Comparison of ENCODE assay signal across 7 mouse cellular contexts in the genomic region with DNA sequence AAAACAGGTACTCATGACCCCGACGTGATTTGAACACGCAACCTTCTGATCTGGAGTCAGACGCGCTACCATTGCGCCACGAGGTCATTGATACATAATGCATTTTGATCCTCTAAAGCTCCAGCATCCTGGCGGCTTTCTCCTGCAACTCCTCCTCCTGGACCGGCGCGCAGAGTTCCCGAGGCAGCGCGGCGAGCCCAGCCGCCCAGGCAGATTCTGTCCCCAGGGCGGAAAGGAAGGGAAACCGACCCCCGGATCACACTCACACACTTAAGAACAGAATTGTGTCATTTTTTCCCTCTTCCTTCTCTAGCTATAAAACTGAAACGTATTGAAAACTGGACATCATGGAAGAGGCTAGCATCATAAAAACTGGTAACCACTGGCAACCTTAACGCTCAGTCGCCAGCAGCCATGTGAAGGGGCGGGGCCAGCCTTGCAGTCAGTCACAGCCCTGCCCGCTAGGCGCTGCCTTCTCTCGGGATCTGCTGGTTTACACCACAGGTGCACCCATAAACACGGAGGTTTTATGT. TPM values are rescaled to one million over a fixed set of nuclear protein-coding genes. Genes with fewer than 3 reads are reported as not detected.
A peak's percentile ranks its signal among the peaks of the same experiment; 100 is the strongest.
DNase-seq lines count a peak whose midpoint lies in the region; ATAC-seq lines count a peak whose summit lies in the region.

No protein-coding gene starts in this region.

- peak; percentile 57 to 61 for DNase-seq in adrenal gland, adult 18-20 months (ENCODE audit: low spot score in 2 of 2)
- DNase-seq in embryo, embryonic 10.5 days (ENCODE audit: low spot score): peak; percentile 86
- peak; percentile 32 to 42 for DNase-seq in gastrocnemius, postnatal 36 days
- DNase-seq in left cerebral cortex, postnatal 10 days (ENCODE audit: extremely low spot score in 1 of 2, low spot score in 2 of 2): peak; percentile 62 to 83
- DNase-seq in right cerebral cortex, postnatal 25 days: peak; percentile 73

- H3K4me1 ChIP-seq in intestine, embryonic 15.5 days (replicated peaks): 0 out of 2 replicates have a peak, but pooled peaks cover 2% of the 10 kb centered on the region
- peaks cover 19% of the 10 kb centered on the region for H3K4me1 ChIP-seq in megakaryocyte, embryonic 14.5 days

- peak; percentile 77 for ATAC-seq in intestine, embryonic 15.5 days

- 4% methylated on average over 27 of the region's 27 CpGs for WGBS in intestine, embryonic 15.5 days

- H3K9me3 ChIP-seq in intestine, embryonic 15.5 days: no peaks in the 10 kb centered on the region
- no peaks in the 10 kb centered on the region for H3K9me3 ChIP-seq in megakaryocyte, embryonic 14.5 days

- H3K27me3 ChIP-seq in intestine, embryonic 15.5 days (replicated peaks): peaks cover 5% of the 10 kb centered on the region; the same call in 1 of the 2 replicates
- H3K27me3 ChIP-seq in megakaryocyte, embryonic 14.5 days (replicated peaks): peaks cover 32% of the 10 kb centered on the region

- H3K9ac ChIP-seq in intestine, embryonic 15.5 days: no peak overlapping the region

- intact Hi-C loops in gastrocnemius, postnatal 36 days (cut with DNase I): loop anchor here (10.0 kb wide), 1 partner anchor 419 kb away; no protein-coding TSS in a partner anchor
- intact Hi-C loops in left cerebral cortex, postnatal 10 days (cut with DNase I): no loop called here

- H3K36me3 ChIP-seq in intestine, embryonic 15.5 days: no peaks in the 10 kb centered on the region
- no peaks in the 10 kb centered on the region for H3K36me3 ChIP-seq in megakaryocyte, embryonic 14.5 days (replicated peaks; ENCODE audit: low read length)

- no peak overlapping the region for H3K27ac ChIP-seq in intestine, embryonic 15.5 days

- peak overlapping the region; percentile 34 for H3K4me3 ChIP-seq in intestine, embryonic 15.5 days (replicated peaks)
- peak overlapping the region; percentile 86 for H3K4me3 ChIP-seq in megakaryocyte, embryonic 14.5 days (replicated peaks)

- peak overlapping the region; percentile 66 for H3K4me2 ChIP-seq in intestine, embryonic 15.5 days (replicated peaks)

RNA-seq across cellular contexts. Expression of a gene that starts 6.8 kb away (rescaled TPM):
- total RNA-seq in adrenal gland, adult 18-20 months (2021): not detected
- total RNA-seq in gastrocnemius, postnatal 36 days (2021): not detected
- not detected in 2 replicates for polyA plus RNA-seq in intestine, embryonic 15.5 days (2015; fragmentation: Nextera tagmentation; extraction: Ambion mirVana)
- not detected for total RNA-seq in left cerebral cortex, postnatal 10 days (2021)
- polyA plus RNA-seq in megakaryocyte, embryonic 14.5 days (2012; ENCODE audit: insufficient read depth, low replicate concordance): not detected in 2 replicates

RNA-seq across cellular contexts. Expression of a gene that starts 14.4 kb away (rescaled TPM):
- 1 to 10 TPM; 2.9 to 3.9 TPM for total RNA-seq in adrenal gland, adult 18-20 months (2021)
- total RNA-seq in gastrocnemius, postnatal 36 days (2021): 1 to 10 TPM in 1 of 2 experiments, under 1 TPM in 1; 0.89 to 1.2 TPM
- 5.4 and 5.6 TPM in 2 replicates for polyA plus RNA-seq in intestine, embryonic 15.5 days (2015; fragmentation: Nextera tagmentation; extraction: Ambion mirVana)
- 10 to 100 TPM; 16.8 to 19.1 TPM for total RNA-seq in left cerebral cortex, postnatal 10 days (2021)
- polyA plus RNA-seq in megakaryocyte, embryonic 14.5 days (2012; ENCODE audit: insufficient read depth, low replicate concordance): 0.16 TPM in 1 of 2 replicates, not detected in the other

RNA-seq across cellular contexts. Expression of a gene that starts 43.2 kb away (rescaled TPM):
- total RNA-seq in adrenal gland, adult 18-20 months (2021): 1 to 10 TPM; 2.0 to 2.5 TPM
- under 1 TPM; 0.79 to 0.91 TPM for total RNA-seq in gastrocnemius, postnatal 36 days (2021)
- 13.1 and 13.5 TPM in 2 replicates for polyA plus RNA-seq in intestine, embryonic 15.5 days (2015; fragmentation: Nextera tagmentation; extraction: Ambion mirVana)
- 10 to 100 TPM; 23.5 to 24.5 TPM for total RNA-seq in left cerebral cortex, postnatal 10 days (2021)
- polyA plus RNA-seq in megakaryocyte, embryonic 14.5 days (2012; ENCODE audit: insufficient read depth, low replicate concordance): 0.89 TPM in 1 of 2 replicates, not detected in the other

Comparison
In these comparisons a context has a peak if more than half of its experiments do, and no peak if none do; other contexts are left out.
1. RNA of a gene that starts 43.2 kb away (total RNA-seq): 23.5 to 24.5 TPM in left cerebral cortex, postnatal 10 days; 2.0 to 2.5 TPM in adrenal gland, adult 18-20 months and 0.79 to 0.91 TPM in gastrocnemius, postnatal 36 days; every median in the first group is over 4 times any median in the second.
2. Peak in every context shown above with its lines, with median percentiles within 50 percentile points of each other: DNase-seq.